Mouse (Mus musculus): ENCODE data around the gene Hmgb2.

- TF ChIP-seq GATA1 (IDR thresholded peaks at IDR 0.05; ENCODE audit: borderline replicate concordance, low read length) (no peak), FLI1 (IDR thresholded peaks at IDR 0.05; ENCODE audit: low read length) (no peak)
These were observed 23.4 kb upstream of the Hmgb2 start for GRCm38 (mm10) chr8:57488312-57488765.

Measured in megakaryocyte, embryonic 14.5 days (primary cell).